Mouse (Mus musculus) MEL (cell line): ENCODE data around the gene Ssr2. TPM values are rescaled to one million over a fixed set of nuclear protein-coding genes. Genes with fewer than 3 reads are reported as not detected.

ENCODE experiments used
- DNase-seq: peaks from one replicate; pipeline ENCODE4 v3.0.0; 2011; ENCODE audit warnings: low read depth, low spot score
- H3K27ac ChIP-seq: 2 replicates; pipeline ENCODE4 v1.5.1; 2012; ENCODE audit warnings: low read depth, mild to moderate bottlenecking, control low read depth, low read length, moderate library complexity; ENCODE audit not compliant: control insufficient read depth
- H3K27me3 ChIP-seq, 2 experiments: fragments of 150-350 bp in 1 of 2; sonication (generic) in 1 of 2; 2 replicates each; pipeline ENCODE4 v1.6.1; 2012; ENCODE audit warnings: low read length in 2 of 2, mild to moderate bottlenecking in 2 of 2, improper control_type of control experiment in 1 of 2, moderate library complexity in 1 of 2; ENCODE audit not compliant: insufficient read depth in 2 of 2, control insufficient read depth in 1 of 2
- H3K36me3 ChIP-seq, 2 experiments: 2 replicates each; pipeline ENCODE4 v1.6.1; 2012 to 2014; ENCODE audit warnings: low read length in 2 of 2, improper control_type of control experiment in 1 of 2, inconsistent platforms in 1 of 2, mild to moderate bottlenecking in 1 of 2; ENCODE audit not compliant: insufficient read depth in 2 of 2, control insufficient read depth in 1 of 2
- H3K4me1 ChIP-seq, 2 experiments: fragments of 150-350 bp in 1 of 2; sonication (generic) in 1 of 2; 2 replicates each; pipeline ENCODE4 v1.6.1; 2012; ENCODE audit warnings: low read length in 2 of 2, improper control_type of control experiment in 1 of 2, mild to moderate bottlenecking in 1 of 2; ENCODE audit not compliant: insufficient read depth in 2 of 2, control insufficient read depth in 1 of 2
- H3K4me3 ChIP-seq, 2 experiments: fragments of 150-350 bp in 1 of 2; sonication (generic) in 1 of 2; 2 replicates each; pipeline ENCODE4 v1.5.1; 2012; ENCODE audit warnings: low read depth in 2 of 2, low read length in 2 of 2, mild to moderate bottlenecking in 2 of 2, moderate library complexity in 2 of 2, control low read depth in 1 of 2, improper control_type of control experiment in 1 of 2; ENCODE audit not compliant: control insufficient read depth in 1 of 2, insufficient read depth in 1 of 2
- H3K79me2 ChIP-seq: 2 replicates; pipeline ENCODE4 v1.6.1; 2012; ENCODE audit warnings: mild to moderate bottlenecking, low read length, moderate library complexity; ENCODE audit not compliant: control insufficient read depth, poor library complexity, insufficient read depth
- H3K9ac ChIP-seq: 2 replicates; pipeline ENCODE4 v1.6.1; 2012; ENCODE audit warnings: low read depth, mild to moderate bottlenecking, control low read depth, low read length, moderate library complexity; ENCODE audit not compliant: control insufficient read depth, poor library complexity, severe bottlenecking
- H3K9me3 ChIP-seq: fragments of 150-350 bp; sonication (generic); replicated peaks from 2 replicates; pipeline ENCODE4 v1.6.1; 2012; ENCODE audit warnings: mild to moderate bottlenecking, low read length, improper control_type of control experiment, moderate library complexity; ENCODE audit not compliant: insufficient read depth
- BHLHE40 ChIP-seq: IDR thresholded peaks from 2 replicates; pipeline ENCODE4 v1.6.1; 2012; ENCODE audit warnings: low read depth, mild to moderate bottlenecking, inconsistent platforms, low read length, improper control_type of control experiment, borderline replicate concordance
- CHD2 ChIP-seq: IDR thresholded peaks from 2 replicates; pipeline ENCODE4 v1.6.1; 2011; ENCODE audit warnings: low read length, improper control_type of control experiment
- EP300 ChIP-seq, 2 experiments: IDR thresholded peaks; 2 replicates each; pipeline ENCODE4 v1.6.1; 2011; ENCODE audit warnings: improper control_type of control experiment in 2 of 2, low read length in 2 of 2, low read depth in 1 of 2, mild to moderate bottlenecking in 1 of 2
- ETS1 ChIP-seq: IDR thresholded peaks from 2 replicates; pipeline ENCODE4 v1.6.1; 2012; ENCODE audit warnings: low read depth, mild to moderate bottlenecking, inconsistent platforms, low read length, improper control_type of control experiment, moderate library complexity
- GATA1 ChIP-seq: IDR thresholded peaks from 2 replicates; pipeline ENCODE4 v1.6.1; 2011; ENCODE audit warnings: low read depth, low read length, improper control_type of control experiment
- HCFC1 ChIP-seq: IDR thresholded peaks from 2 replicates; pipeline ENCODE4 v1.6.1; 2012; ENCODE audit warnings: low read depth, mild to moderate bottlenecking, inconsistent platforms, low read length, improper control_type of control experiment, moderate library complexity
- JUND ChIP-seq: IDR thresholded peaks from 2 replicates; pipeline ENCODE4 v1.6.1; 2011; ENCODE audit warnings: low read depth, mild to moderate bottlenecking, improper control_type of control experiment, low read length
- MAFK ChIP-seq: IDR thresholded peaks from 2 replicates; pipeline ENCODE4 v1.6.1; 2011; ENCODE audit warnings: low read depth, mild to moderate bottlenecking, low read length, improper control_type of control experiment, borderline replicate concordance
- MAX ChIP-seq: IDR thresholded peaks from 2 replicates; pipeline ENCODE4 v1.6.1; 2011; ENCODE audit warnings: low read length, improper control_type of control experiment
- MEF2A ChIP-seq: IDR thresholded peaks from 2 replicates; pipeline ENCODE4 v1.6.1; 2014; ENCODE audit warnings: low read depth, mild to moderate bottlenecking, inconsistent platforms, low read length, improper control_type of control experiment; ENCODE audit not compliant: poor library complexity, insufficient replicate concordance, severe bottlenecking; ENCODE audit errors: extremely low read depth
- MYC ChIP-seq: IDR thresholded peaks from 2 replicates; pipeline ENCODE4 v1.6.1; 2011; ENCODE audit warnings: low read depth, mild to moderate bottlenecking, low read length, improper control_type of control experiment, moderate library complexity
- NELFE ChIP-seq: IDR thresholded peaks from 2 replicates; pipeline ENCODE4 v1.6.1; 2011; ENCODE audit warnings: low read depth, low read length, improper control_type of control experiment
- POLR2A ChIP-seq, 2 experiments: IDR thresholded peaks; 2 replicates each; pipeline ENCODE4 v1.6.1; 2011 to 2012; ENCODE audit warnings: low read length in 2 of 2, mild to moderate bottlenecking in 2 of 2, control low read depth in 1 of 2, improper control_type of control experiment in 1 of 2, low read depth in 1 of 2, moderate library complexity in 1 of 2; ENCODE audit not compliant: control insufficient read depth in 1 of 2, insufficient read depth in 1 of 2, poor library complexity in 1 of 2
- POLR2AphosphoS5 ChIP-seq: IDR thresholded peaks from 2 replicates; pipeline ENCODE4 v1.6.1; 2012; ENCODE audit warnings: low read depth, borderline replicate concordance, mild to moderate bottlenecking, inconsistent platforms, low read length, moderate library complexity, mixed read lengths
- RCOR1 ChIP-seq: IDR thresholded peaks from 2 replicates; pipeline ENCODE4 v1.6.1; 2012; ENCODE audit warnings: low read depth, mild to moderate bottlenecking, inconsistent platforms, low read length, improper control_type of control experiment
- TAL1 ChIP-seq: IDR thresholded peaks from 2 replicates; pipeline ENCODE4 v1.6.1; 2012; ENCODE audit warnings: mild to moderate bottlenecking, inconsistent platforms, low read length, moderate library complexity, mixed read lengths
- UBTF ChIP-seq: IDR thresholded peaks from 2 replicates; pipeline ENCODE4 v1.6.1; 2012; ENCODE audit warnings: low read depth, mild to moderate bottlenecking, inconsistent platforms, low read length, improper control_type of control experiment, moderate library complexity, borderline replicate concordance; ENCODE audit not compliant: insufficient read depth
- ZC3H11A ChIP-seq: IDR thresholded peaks from 2 replicates; pipeline ENCODE4 v1.6.1; 2012; ENCODE audit warnings: low read depth, mild to moderate bottlenecking, inconsistent platforms, low read length, improper control_type of control experiment
- polyA plus RNA-seq, 2 experiments: library from polyadenylated mRNA; stranded (reverse) in 1 of 2; unstranded in 1 of 2; fragments of >175 nt in 1 of 2; fragments of >200 nt in 1 of 2; gene quantifications; 2 replicates each; pipeline versions ENCODE4 v1.2.1 to v1.2.4; 2012; ENCODE audit warnings: low replicate concordance in 2 of 2, low read depth in 1 of 2; ENCODE audit not compliant: insufficient read length in 2 of 2, insufficient read depth in 1 of 2, missing spikeins in 1 of 2
- total RNA-seq: library from RNA; depleted of rRNA; stranded (reverse); fragments of 300-350 nt; gene quantifications from 2 replicates; pipeline ENCODE4 v1.2.3, GENCODE M21; 2012

Ssr2 gene
- total and polyA plus RNA-seq, 3 experiments = 176 to 706 (median 594) TPM

GRCm38 (mm10) chr3:88531348-88532298 lies 44.1 kb upstream of the Ssr2 start (continued):
- TF ChIP-seq MAX (peak; percentile 83), POLR2AphosphoS5 (no peak), MYC (peak; percentile 84; the same call in 1 of the 2 replicates), BHLHE40 (0 out of 2 replicates have a peak, but pooled peaks have one; percentile 22), POLR2A (IDR thresholded peaks at IDR 0.05; ENCODE audit: control insufficient read depth in 1 of 2, insufficient read depth in 1 of 2, low read depth in 1 of 2, low read length in 2 of 2, poor library complexity in 1 of 2) (peak; percentile 42 to 75; a peak in 3 of 4 replicates)

GRCm38 (mm10) chr3:88532299-88532674 lies 43.4 kb upstream of the Ssr2 start, which contains the start of gene Mex3a:
TSS of gene Mex3a (plus strand) at chr3:88532395.
- DNase-seq = peak; percentile 47
- TF ChIP-seq HCFC1 = no peak
- TF ChIP-seq ZC3H11A = no peak
- no peak for TF ChIP-seq GATA1
- TF ChIP-seq NELFE = no peak
- no peak for TF ChIP-seq TAL1
- TF ChIP-seq POLR2AphosphoS5 = no peak
- no peak for TF ChIP-seq CHD2
- TF ChIP-seq RCOR1 = no peak
- no peak for TF ChIP-seq MAFK
- TF ChIP-seq POLR2A (IDR thresholded peaks at IDR 0.05; ENCODE audit: control insufficient read depth in 1 of 2, insufficient read depth in 1 of 2, low read depth in 1 of 2, low read length in 2 of 2, poor library complexity in 1 of 2) = no peak
- no peak for TF ChIP-seq MEF2A
- no peak for TF ChIP-seq JUND
- TF ChIP-seq ETS1 = no peak
- no peak for TF ChIP-seq EP300 (IDR thresholded peaks at IDR 0.05; ENCODE audit: low read depth in 1 of 2, low read length in 2 of 2)
- no peak for TF ChIP-seq UBTF
- Histone ChIP-seq H3K4me1 (peaks cover 9 to 20% of the 10 kb centered on the region in 2 experiments), H3K27me3 (no peaks in the 10 kb centered on the region), H3K36me3 (peaks cover 0 to 13% of the 10 kb centered on the region in 2 experiments; a peak in 2 of 4 replicates), H3K9me3 (no peaks in the 10 kb centered on the region), H3K27ac (peak within 1 kb of the TSS; percentile 41), H3K9ac (peak within 1 kb of the TSS; percentile 80), H3K4me3 (peak within 1 kb of the TSS; percentile 75 to 91), H3K79me2 (peaks cover 12% of the 10 kb centered on the region)
